Comparison of ENCODE assay signal across 13 mouse cellular contexts in genomic region chr17:28348211-28348610, GRCm38 (mm10). TPM values are rescaled to one million over a fixed set of nuclear protein-coding genes. Genes with fewer than 3 reads are reported as not detected.
A peak's percentile ranks its signal among the peaks of the same experiment; 100 is the strongest.
DNase-seq lines count a peak whose midpoint lies in the region; ATAC-seq and TF ChIP-seq lines count a peak whose summit lies in the region.
"Had no signal": no experiment of that assay in that cellular context is flagged by ENCODE, and none has a peak within 500 bp of the region (broad histone marks: within the 10 kb centered on the region; RNA-seq: fewer than 3 reads in every experiment).

No protein-coding gene starts in this region.

- H3K9ac ChIP-seq in hindbrain, embryonic 11.5 days (ENCODE audit: low read depth, low read length): no peak overlapping the region
- H3K9ac ChIP-seq in hindbrain, postnatal 0 days (replicated peaks; ENCODE audit: low read length): no peak overlapping the region
- peak overlapping the region; percentile 60 for H3K9ac ChIP-seq in heart, embryonic 11.5 days (ENCODE audit: low read depth, low read length)
- peak overlapping the region; percentile 99 for H3K9ac ChIP-seq in limb, embryonic 13.5 days
- H3K9ac ChIP-seq: forebrain, postnatal 0 days; hindbrain, embryonic 15.5 days had no signal

- no peaks in the 10 kb centered on the region for H3K36me3 ChIP-seq in hindbrain, embryonic 11.5 days (ENCODE audit: control insufficient read depth, insufficient read depth, low read length)
- H3K36me3 ChIP-seq in hindbrain, postnatal 0 days (ENCODE audit: insufficient read depth, low read length): no peaks in the 10 kb centered on the region
- no peaks in the 10 kb centered on the region for H3K36me3 ChIP-seq in E14TG2a.4 (ENCODE audit: insufficient read depth, low read length)
- H3K36me3 ChIP-seq in heart, embryonic 11.5 days (ENCODE audit: control insufficient read depth, insufficient read depth, low read length): no peaks in the 10 kb centered on the region
- no peaks in the 10 kb centered on the region for H3K36me3 ChIP-seq in limb, embryonic 13.5 days
- no peaks in the 10 kb centered on the region for H3K36me3 ChIP-seq in thymus, adult 2 months (ENCODE audit: control insufficient read depth, insufficient read depth, low read length)
- H3K36me3 ChIP-seq: hindbrain, embryonic 15.5 days had no signal

- DNase-seq in hindbrain, embryonic 11.5 days (ENCODE audit: low spot score): no peak
- no peak for DNase-seq in hindbrain, postnatal 0 days (ENCODE audit: low spot score)
- no peak for DNase-seq in right cerebral cortex, postnatal 4 days
- DNase-seq in cerebellum, adult 8-10 months: no peak
- DNase-seq in thymus, adult 2 months: no peak
- DNase-seq: cerebellum, adult 18-20 months; forebrain, postnatal 0 days had no signal

- H3K9me3 ChIP-seq in hindbrain, embryonic 11.5 days (ENCODE audit: control insufficient read depth, low read length): no peaks in the 10 kb centered on the region
- H3K9me3 ChIP-seq in hindbrain, postnatal 0 days (ENCODE audit: low read length): no peaks in the 10 kb centered on the region
- no peaks in the 10 kb centered on the region for H3K9me3 ChIP-seq in E14TG2a.4 (ENCODE audit: low read length)
- H3K9me3 ChIP-seq in heart, embryonic 11.5 days (replicated peaks; ENCODE audit: control insufficient read depth, low read length): no peaks in the 10 kb centered on the region
- no peaks in the 10 kb centered on the region for H3K9me3 ChIP-seq in limb, embryonic 13.5 days
- H3K9me3 ChIP-seq: hindbrain, embryonic 15.5 days had no signal

- H3K4me2 ChIP-seq in hindbrain, embryonic 11.5 days (replicated peaks; ENCODE audit: low read depth, low read length): peak overlapping the region; percentile 6; the same call in 1 of the 2 replicates
- H3K4me2 ChIP-seq in hindbrain, postnatal 0 days (ENCODE audit: low read depth, low read length): no peak overlapping the region
- H3K4me2 ChIP-seq in heart, embryonic 11.5 days: peak overlapping the region; percentile 96
- H3K4me2 ChIP-seq in limb, embryonic 13.5 days (replicated peaks): peak overlapping the region; percentile 93
- H3K4me2 ChIP-seq: hindbrain, embryonic 15.5 days had no signal

- H3K4me3 ChIP-seq in hindbrain, embryonic 11.5 days (ENCODE audit: low read depth, low read length): no peak overlapping the region
- H3K4me3 ChIP-seq in hindbrain, postnatal 0 days (ENCODE audit: low read length): no peak overlapping the region
- peak overlapping the region; percentile 89; the same call in 1 of the 2 replicates for H3K4me3 ChIP-seq in E14TG2a.4 (replicated peaks; ENCODE audit: low read length)
- H3K4me3 ChIP-seq in heart, embryonic 11.5 days (ENCODE audit: low read depth, low read length): peak overlapping the region; percentile 86; the same call in 1 of the 2 replicates
- peak overlapping the region; percentile 90 for H3K4me3 ChIP-seq in limb, embryonic 13.5 days
- H3K4me3 ChIP-seq in thymus, adult 2 months (ENCODE audit: control insufficient read depth, insufficient read depth, low read length): no peak overlapping the region
- H3K4me3 ChIP-seq: hindbrain, embryonic 15.5 days had no signal

- H3K27me3 ChIP-seq in hindbrain, embryonic 11.5 days (ENCODE audit: control insufficient read depth, insufficient read depth, low read length): peaks cover 15% of the 10 kb centered on the region
- H3K27me3 ChIP-seq in hindbrain, postnatal 0 days (ENCODE audit: insufficient read depth, low read length): 0 out of 2 replicates have a peak, but pooled peaks cover 6% of the 10 kb centered on the region
- H3K27me3 ChIP-seq in E14TG2a.4 (ENCODE audit: insufficient read depth, low read length): peaks cover 78% of the 10 kb centered on the region
- peaks cover 19% of the 10 kb centered on the region for H3K27me3 ChIP-seq in heart, embryonic 11.5 days (ENCODE audit: control insufficient read depth, insufficient read depth, low read length)
- H3K27me3 ChIP-seq in limb, embryonic 13.5 days: no peaks in the 10 kb centered on the region
- no peaks in the 10 kb centered on the region for H3K27me3 ChIP-seq in thymus, adult 2 months (ENCODE audit: control insufficient read depth, insufficient read depth, low read length)

- 49% methylated on average over 6 of the region's 6 CpGs for WGBS in hindbrain, embryonic 11.5 days
- 53% methylated on average over 6 of the region's 6 CpGs for WGBS in hindbrain, postnatal 0 days
- 53% methylated on average over 6 of the region's 6 CpGs for WGBS in heart, embryonic 11.5 days (ENCODE audit: insufficient replicate concordance)
- WGBS in limb, embryonic 13.5 days: 38% methylated on average over 6 of the region's 6 CpGs
- 90% methylated on average over 6 of the region's 6 CpGs for WGBS in thymus, adult 2 months

- no peak for TF ChIP-seq POLR2A in thymus, adult 2 months (IDR thresholded peaks at IDR 0.05; ENCODE audit: control insufficient read depth, extremely low read depth, insufficient read depth, low read length, poor library complexity)

- H3K4me1 ChIP-seq in hindbrain, embryonic 11.5 days (replicated peaks; ENCODE audit: control insufficient read depth, insufficient read depth, low read length): peaks cover 16% of the 10 kb centered on the region
- H3K4me1 ChIP-seq in hindbrain, postnatal 0 days (ENCODE audit: insufficient read depth, low read length): no peaks in the 10 kb centered on the region; the same call in none of the 2 replicates
- peaks cover 82% of the 10 kb centered on the region for H3K4me1 ChIP-seq in E14TG2a.4 (replicated peaks; ENCODE audit: low read depth, low read length)
- H3K4me1 ChIP-seq in heart, embryonic 11.5 days (ENCODE audit: control insufficient read depth, insufficient read depth, low read length): peaks cover 59% of the 10 kb centered on the region
- peaks cover 75% of the 10 kb centered on the region for H3K4me1 ChIP-seq in limb, embryonic 13.5 days
- peaks cover 11% of the 10 kb centered on the region for H3K4me1 ChIP-seq in thymus, adult 2 months (replicated peaks; ENCODE audit: control insufficient read depth, insufficient read depth, low read length)

- H3K27ac ChIP-seq in hindbrain, embryonic 11.5 days (ENCODE audit: low read depth, low read length): no peak overlapping the region
- H3K27ac ChIP-seq in hindbrain, postnatal 0 days: no peak overlapping the region
- no peak overlapping the region for H3K27ac ChIP-seq in heart, embryonic 11.5 days (ENCODE audit: low read depth, low read length)
- H3K27ac ChIP-seq in limb, embryonic 13.5 days: no peak overlapping the region
- H3K27ac ChIP-seq in thymus, adult 2 months (ENCODE audit: control insufficient read depth, insufficient read depth, low read length): no peak overlapping the region
- H3K27ac ChIP-seq: hindbrain, embryonic 15.5 days had no signal

- no peak for TF ChIP-seq CTCF in hindbrain, postnatal 0 days (IDR thresholded peaks at IDR 0.05; ENCODE audit: low read depth)
- no peak for TF ChIP-seq CTCF in E14TG2a.4 (conservative IDR thresholded peaks at IDR 0.05; ENCODE audit: low read length)
- no peak for TF ChIP-seq CTCF in thymus, adult 2 months (IDR thresholded peaks at IDR 0.05; ENCODE audit: borderline replicate concordance, control insufficient read depth, extremely low read depth, insufficient read depth, low read length, poor library complexity)

- ATAC-seq in hindbrain, embryonic 11.5 days (ENCODE audit: low FRiP score): no peak
- ATAC-seq in hindbrain, postnatal 0 days: no peak
- no peak for ATAC-seq in heart, embryonic 11.5 days (replicated peaks; ENCODE audit: insufficient number of reproducible peaks, low FRiP score, low TSS enrichment)
- no peak for ATAC-seq in limb, embryonic 13.5 days (ENCODE audit: low FRiP score, low read depth)
- ATAC-seq: activated CD4-positive, CD25-positive, alpha-beta regulatory T cell, adult 4 months; forebrain, postnatal 0 days had no signal

RNA-seq across cellular contexts. Expression of gene Tead3, which starts 2.4 kb away (rescaled TPM):
- 3.7 and 5.1 TPM in 2 replicates for polyA plus RNA-seq in hindbrain, embryonic 11.5 days (2014; fragmentation: Nextera tagmentation; extraction: Ambion mirVana)
- 6.5 and 9.4 TPM in 2 replicates for total RNA-seq in hindbrain, postnatal 0 days (2014; rRNA removed)
- polyA plus RNA-seq in hindbrain, postnatal 0 days (2015; fragmentation: Nextera tagmentation; extraction: Ambion mirVana): 1.3 and 1.7 TPM in 2 replicates
- polyA plus RNA-seq in heart, embryonic 11.5 days (2014; fragmentation: Nextera tagmentation; extraction: Ambion mirVana): 6.5 and 7.5 TPM in 2 replicates
- polyA plus RNA-seq in limb, embryonic 13.5 days (2015; fragmentation: Nextera tagmentation; extraction: Ambion mirVana): 14.9 and 15.4 TPM in 2 replicates
- 10.6 and 11.6 TPM in 2 replicates for polyA plus RNA-seq in thymus, adult 2 months (2012; rRNA removed)
- polyA plus RNA-seq: activated CD4-positive, CD25-positive, alpha-beta regulatory T cell, adult 4 months had no signal

RNA-seq across cellular contexts. Expression of gene Tulp1, which starts 16.8 kb away (rescaled TPM):
- 2.9 and 4.1 TPM in 2 replicates for polyA plus RNA-seq in hindbrain, embryonic 11.5 days (2014; fragmentation: Nextera tagmentation; extraction: Ambion mirVana)
- 1.4 TPM in 1 of 2 replicates, not detected in the other for total RNA-seq in hindbrain, postnatal 0 days (2014; rRNA removed)
- 1.8 and 2.0 TPM in 2 replicates for polyA plus RNA-seq in hindbrain, postnatal 0 days (2015; fragmentation: Nextera tagmentation; extraction: Ambion mirVana)
- polyA plus RNA-seq in heart, embryonic 11.5 days (2014; fragmentation: Nextera tagmentation; extraction: Ambion mirVana): 2.9 and 5.0 TPM in 2 replicates
- 7.1 and 7.5 TPM in 2 replicates for polyA plus RNA-seq in limb, embryonic 13.5 days (2015; fragmentation: Nextera tagmentation; extraction: Ambion mirVana)
- polyA plus RNA-seq in thymus, adult 2 months (2012; rRNA removed): 0.35 and 0.59 TPM in 2 replicates
- total RNA-seq: left cerebral cortex, postnatal 25 days had no signal
- polyA plus RNA-seq: activated CD4-positive, CD25-positive, alpha-beta regulatory T cell, adult 4 months had no signal

RNA-seq across cellular contexts. Expression of gene Rpl10a, which starts 19.9 kb away (rescaled TPM):
- polyA plus RNA-seq in hindbrain, embryonic 11.5 days (2014; fragmentation: Nextera tagmentation; extraction: Ambion mirVana): 445 and 475 TPM in 2 replicates
- total RNA-seq in hindbrain, postnatal 0 days (2014; rRNA removed): 699 and 1,071 TPM in 2 replicates
- polyA plus RNA-seq in hindbrain, postnatal 0 days (2015; fragmentation: Nextera tagmentation; extraction: Ambion mirVana): 337 and 355 TPM in 2 replicates
- polyA plus RNA-seq in heart, embryonic 11.5 days (2014; fragmentation: Nextera tagmentation; extraction: Ambion mirVana): 408 and 446 TPM in 2 replicates
- polyA plus RNA-seq in limb, embryonic 13.5 days (2015; fragmentation: Nextera tagmentation; extraction: Ambion mirVana): 580 and 609 TPM in 2 replicates
- polyA plus RNA-seq in thymus, adult 2 months (2012; rRNA removed): 3,187 and 3,626 TPM in 2 replicates

RNA-seq across cellular contexts. Expression of gene Fance, which starts 34.9 kb away (rescaled TPM):
- 18.7 and 22.5 TPM in 2 replicates for polyA plus RNA-seq in hindbrain, embryonic 11.5 days (2014; fragmentation: Nextera tagmentation; extraction: Ambion mirVana)
- total RNA-seq in hindbrain, postnatal 0 days (2014; rRNA removed): 38.7 and 46.5 TPM in 2 replicates
- polyA plus RNA-seq in hindbrain, postnatal 0 days (2015; fragmentation: Nextera tagmentation; extraction: Ambion mirVana): 23.6 and 27.2 TPM in 2 replicates
- 15.3 and 17.3 TPM in 2 replicates for polyA plus RNA-seq in heart, embryonic 11.5 days (2014; fragmentation: Nextera tagmentation; extraction: Ambion mirVana)
- polyA plus RNA-seq in limb, embryonic 13.5 days (2015; fragmentation: Nextera tagmentation; extraction: Ambion mirVana): 36.0 and 37.3 TPM in 2 replicates
- 31.3 and 37.7 TPM in 2 replicates for polyA plus RNA-seq in thymus, adult 2 months (2012; rRNA removed)

Comparison
In these comparisons a context has a peak if more than half of its experiments do, and no peak if none do; other contexts are left out.
1. H3K4me3 ChIP-seq: peak in E14TG2a.4 (single experiment), heart, embryonic 11.5 days (single experiment) and limb, embryonic 13.5 days (single experiment); none in hindbrain, embryonic 11.5 days (single experiment), hindbrain, postnatal 0 days (single experiment) and thymus, adult 2 months (single experiment).
2. H3K9ac ChIP-seq: peak in heart, embryonic 11.5 days (single experiment) and limb, embryonic 13.5 days (single experiment); none in hindbrain, embryonic 11.5 days (single experiment) and hindbrain, postnatal 0 days (single experiment).